Mouse (Mus musculus): Measurements from ENCODE around the gene Dnajc9. TPM values are rescaled to one million over a fixed set of nuclear protein-coding genes. Genes with fewer than 3 reads are reported as not detected.

Gene Dnajc9
- total RNA-seq, 1 experiment from 2014 or later = 261 TPM

DNA sequence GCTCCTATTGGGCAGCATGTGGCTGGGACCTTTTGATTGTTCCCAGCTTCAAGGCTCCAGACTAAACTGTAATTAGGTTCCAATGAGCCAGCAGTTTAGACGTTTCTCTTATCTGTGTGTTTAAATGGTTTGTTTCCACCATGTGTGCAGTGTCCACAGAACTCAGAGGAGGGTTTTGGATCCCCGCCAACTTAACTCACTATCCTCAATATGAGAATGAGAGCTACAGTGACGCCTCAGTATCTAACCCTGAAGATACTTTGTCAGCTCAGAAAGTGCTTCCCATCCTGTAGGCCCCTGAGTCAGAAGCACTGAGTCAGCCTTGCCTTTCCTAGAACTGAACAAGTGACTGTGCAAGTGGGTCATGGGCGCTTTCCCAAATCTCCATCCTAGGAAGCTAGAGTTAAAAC is 11.6 kb downstream of the Dnajc9 start:
- no peak for ATAC-seq (replicated peaks in 1 of 2; ENCODE audit: insufficient read depth in 1 of 2, low FRiP score in 2 of 2, low TSS enrichment in 1 of 2, low read depth in 1 of 2, poor library complexity in 2 of 2, severe bottlenecking in 2 of 2)

DNA sequence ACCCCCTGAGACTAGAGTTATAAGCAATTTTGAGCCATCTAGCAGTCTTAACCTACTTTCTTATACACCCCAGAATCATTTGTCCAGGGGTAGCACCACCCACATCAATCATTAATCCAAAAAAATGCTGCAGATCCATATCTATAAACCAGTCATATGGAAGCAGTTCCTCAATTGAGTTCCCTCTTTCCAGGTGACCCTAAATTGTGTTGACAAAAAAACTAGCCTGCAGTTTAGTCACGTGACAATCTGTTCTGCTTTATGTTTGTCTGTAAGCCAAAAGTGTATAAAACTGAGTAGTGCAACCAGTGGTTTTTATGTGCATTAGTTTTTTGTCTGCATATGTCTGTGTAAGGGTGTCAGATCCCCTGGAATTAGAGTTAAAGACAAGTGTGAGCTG is 16.9 kb downstream of the Dnajc9 start:
- no peak for ATAC-seq (replicated peaks in 1 of 2; ENCODE audit: insufficient read depth in 1 of 2, low FRiP score in 2 of 2, low TSS enrichment in 1 of 2, low read depth in 1 of 2, poor library complexity in 2 of 2, severe bottlenecking in 2 of 2)

DNA sequence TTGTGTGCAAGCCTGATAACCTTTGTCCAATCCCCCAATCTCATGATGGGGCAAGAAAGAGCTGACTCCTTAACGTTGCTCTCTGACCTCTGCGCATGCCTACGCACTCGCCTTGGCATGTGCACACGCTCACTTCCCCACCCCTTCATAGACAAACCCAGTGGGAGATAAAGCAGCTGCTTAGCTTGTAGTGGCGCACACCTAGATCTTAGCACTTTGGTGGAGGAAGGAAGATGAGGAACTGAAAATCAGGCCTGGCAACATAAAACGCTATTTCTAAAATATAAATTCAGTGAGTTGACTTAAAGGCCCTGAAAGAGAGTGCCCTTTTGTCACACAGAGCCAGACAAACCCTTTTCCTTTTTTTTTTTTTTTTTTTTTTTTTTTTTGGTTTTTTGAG is 17.9 kb downstream of the Dnajc9 start:
- no peak for ATAC-seq (replicated peaks in 1 of 2; ENCODE audit: insufficient read depth in 1 of 2, low FRiP score in 2 of 2, low TSS enrichment in 1 of 2, low read depth in 1 of 2, poor library complexity in 2 of 2, severe bottlenecking in 2 of 2)

DNA sequence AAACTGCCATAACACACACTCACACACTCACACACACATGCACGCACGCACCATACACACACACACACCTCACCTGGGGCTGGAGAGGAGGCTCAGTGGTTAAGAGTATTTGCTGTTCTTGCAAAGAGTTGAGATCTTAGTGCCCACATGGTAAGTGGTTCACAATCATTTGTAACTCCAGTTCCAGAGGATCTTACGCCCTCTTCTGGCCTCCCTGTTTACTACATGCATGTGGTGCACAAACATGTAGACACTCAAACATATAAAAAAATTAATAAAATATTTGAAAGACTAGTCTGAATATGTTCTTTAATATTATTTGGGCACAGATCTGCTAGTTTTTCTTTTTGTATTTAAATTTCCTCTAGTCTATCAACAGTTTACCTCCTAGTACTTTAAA is 20.4 kb downstream of the Dnajc9 start:
- no peak for ATAC-seq (replicated peaks in 1 of 2; ENCODE audit: insufficient read depth in 1 of 2, low FRiP score in 2 of 2, low TSS enrichment in 1 of 2, low read depth in 1 of 2, poor library complexity in 2 of 2, severe bottlenecking in 2 of 2)

DNA sequence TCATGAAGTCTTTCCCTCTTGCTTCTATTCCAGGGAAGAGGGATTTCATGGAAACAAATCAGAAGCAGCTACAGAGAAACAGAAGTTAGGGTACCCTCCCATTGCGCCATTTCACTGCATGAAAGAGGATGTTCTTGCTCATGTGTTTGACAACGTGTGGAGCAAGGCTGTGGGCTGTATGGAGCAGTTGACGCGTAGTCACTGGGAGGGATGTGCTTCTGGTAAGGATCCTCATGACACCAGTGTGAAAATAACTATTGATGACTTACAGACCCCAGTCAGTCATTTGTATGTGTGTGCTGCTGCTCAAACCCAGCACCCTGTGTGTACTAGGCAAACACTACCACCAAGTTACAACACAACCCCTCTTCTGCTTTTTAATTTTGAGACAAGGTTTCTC is 25.5 kb downstream of the Dnajc9 start:
- peak in 1 of 2 experiments; percentile 72; a peak in 1 of 4 replicates for ATAC-seq (replicated peaks in 1 of 2; ENCODE audit: insufficient read depth in 1 of 2, low FRiP score in 2 of 2, low TSS enrichment in 1 of 2, low read depth in 1 of 2, poor library complexity in 2 of 2, severe bottlenecking in 2 of 2)

DNA sequence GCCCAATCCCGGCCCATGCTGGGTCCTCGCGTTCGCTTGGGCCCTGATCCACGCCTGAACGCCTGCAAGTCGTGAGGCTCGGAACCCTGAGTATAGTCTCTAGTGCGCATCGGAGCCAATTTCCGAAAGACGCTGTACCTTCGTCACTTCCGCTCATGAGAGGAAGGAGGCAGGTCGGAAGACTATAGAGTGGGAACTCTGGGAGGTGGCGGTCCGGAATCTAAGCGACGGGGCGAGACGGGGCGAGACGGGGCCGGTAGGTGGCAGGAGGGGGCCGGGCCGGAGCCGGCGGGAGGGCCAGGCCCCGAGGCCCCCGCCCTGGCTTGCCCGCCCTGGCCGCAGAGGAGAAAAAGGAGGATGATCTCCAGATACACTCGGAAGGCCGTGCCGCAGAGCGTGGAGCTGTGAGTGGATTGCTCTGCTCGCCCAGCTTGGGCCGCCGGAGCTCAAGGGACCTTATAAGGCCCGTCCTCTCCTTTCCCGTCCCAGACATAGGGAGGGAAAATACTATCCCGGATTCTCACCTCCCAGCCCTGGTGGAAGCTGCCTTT is 40.6 kb downstream of the Dnajc9 start, which contains the start of the genes Ecd and Fam149b:
Gene Ecd (minus strand): TSS at position 131 of the 551 bp plus-strand sequence.
Gene Fam149b (plus strand): TSS at position 172 of the 551 bp plus-strand sequence.
- peak; percentile 98 for ATAC-seq (replicated peaks in 1 of 2; ENCODE audit: insufficient read depth in 1 of 2, low FRiP score in 2 of 2, low TSS enrichment in 1 of 2, low read depth in 1 of 2, poor library complexity in 2 of 2, severe bottlenecking in 2 of 2)

DNA sequence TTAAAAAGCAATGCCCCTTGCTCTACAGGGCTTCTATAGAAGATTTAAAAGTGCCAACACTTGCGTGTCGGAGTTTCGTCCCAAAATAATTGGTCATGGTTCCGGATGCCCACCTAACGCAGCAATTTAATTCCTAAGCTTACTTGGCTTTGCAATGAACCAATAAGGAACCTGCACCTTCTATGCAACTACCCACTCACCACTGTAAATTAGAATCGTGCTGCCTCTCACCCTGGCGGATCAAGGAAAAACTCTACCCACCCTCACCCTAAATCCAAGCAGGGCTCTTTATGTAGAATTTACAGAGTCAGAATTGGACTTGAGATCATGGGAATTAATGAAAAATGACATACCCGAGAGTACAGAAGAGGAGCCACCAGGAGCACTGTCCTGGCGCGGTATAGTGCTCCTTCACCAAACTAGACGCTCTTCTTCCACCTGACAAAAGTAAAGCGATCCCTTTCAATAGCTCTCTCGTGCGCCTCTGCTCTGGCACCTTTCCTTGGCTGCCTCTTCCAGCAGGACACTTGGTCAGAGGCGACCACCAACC is 41.2 kb downstream of the Dnajc9 start:
- peak; percentile 30 to 47; a peak in 2 of 4 replicates for ATAC-seq (replicated peaks in 1 of 2; ENCODE audit: insufficient read depth in 1 of 2, low FRiP score in 2 of 2, low TSS enrichment in 1 of 2, low read depth in 1 of 2, poor library complexity in 2 of 2, severe bottlenecking in 2 of 2)

DNA sequence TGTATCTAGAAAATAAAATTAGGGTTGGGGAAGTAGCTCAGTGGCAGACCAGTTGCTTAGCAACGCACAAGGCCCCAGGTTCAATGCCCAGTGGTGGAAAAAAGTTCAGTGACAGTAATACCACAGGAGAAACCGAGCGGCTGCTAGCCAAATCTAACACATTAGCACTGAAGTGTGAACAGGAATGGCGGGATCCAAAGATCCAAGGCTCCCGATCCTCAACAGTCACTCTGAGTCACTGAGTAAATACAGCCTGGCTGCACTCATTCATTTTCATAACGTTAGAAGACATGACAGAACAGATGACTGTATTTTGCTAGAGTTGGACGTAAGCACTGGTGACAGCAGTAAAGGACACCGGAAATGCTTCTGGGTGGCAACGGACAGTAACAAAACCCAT is 42.8 kb downstream of the Dnajc9 start:
- no peak for ATAC-seq (replicated peaks in 1 of 2; ENCODE audit: insufficient read depth in 1 of 2, low FRiP score in 2 of 2, low TSS enrichment in 1 of 2, low read depth in 1 of 2, poor library complexity in 2 of 2, severe bottlenecking in 2 of 2)

DNA sequence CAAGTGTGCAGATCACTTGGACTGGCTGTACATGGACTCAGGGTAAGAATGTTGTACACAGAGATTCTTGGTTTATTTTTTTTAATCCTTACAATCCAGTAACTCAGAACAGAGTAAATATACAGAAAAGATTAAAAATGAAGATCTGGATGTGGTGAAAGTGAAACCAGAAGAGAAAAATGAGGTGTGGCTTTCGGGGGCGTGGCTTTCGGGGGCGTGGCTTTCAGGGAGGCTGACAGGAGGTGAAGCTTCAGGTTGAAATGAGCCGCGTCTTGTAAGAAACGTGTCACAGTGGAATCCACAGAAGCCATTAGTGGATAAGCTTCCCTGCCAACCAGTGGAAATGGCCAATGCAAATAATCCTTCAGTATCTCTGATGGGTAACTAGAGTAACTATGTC is 47.8 kb downstream of the Dnajc9 start:
- no peak for ATAC-seq (replicated peaks in 1 of 2; ENCODE audit: insufficient read depth in 1 of 2, low FRiP score in 2 of 2, low TSS enrichment in 1 of 2, low read depth in 1 of 2, poor library complexity in 2 of 2, severe bottlenecking in 2 of 2)

DNA sequence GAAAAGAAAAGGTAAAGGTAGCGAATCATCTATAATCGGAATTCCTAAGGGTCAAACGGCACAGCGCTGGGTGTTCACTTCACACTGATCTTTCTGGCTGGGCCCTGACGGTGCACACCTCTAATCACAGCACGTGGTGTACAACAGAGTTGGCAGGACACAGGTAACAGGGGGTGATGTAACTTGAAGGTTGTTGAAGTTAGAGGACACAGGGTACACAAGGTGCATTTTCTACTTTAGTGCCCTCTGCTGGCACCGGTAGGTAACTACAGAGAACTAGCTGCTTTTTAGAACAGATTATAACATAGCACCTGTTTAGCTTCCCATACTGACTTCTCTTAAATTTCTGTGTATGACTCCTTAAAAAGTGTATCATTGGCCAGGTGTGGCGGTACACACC is 48.6 kb downstream of the Dnajc9 start:
- ATAC-seq (replicated peaks in 1 of 2; ENCODE audit: insufficient read depth in 1 of 2, low FRiP score in 2 of 2, low TSS enrichment in 1 of 2, low read depth in 1 of 2, poor library complexity in 2 of 2, severe bottlenecking in 2 of 2) = peak in 1 of 2 experiments; percentile 58; a peak in 1 of 4 replicates

DNA sequence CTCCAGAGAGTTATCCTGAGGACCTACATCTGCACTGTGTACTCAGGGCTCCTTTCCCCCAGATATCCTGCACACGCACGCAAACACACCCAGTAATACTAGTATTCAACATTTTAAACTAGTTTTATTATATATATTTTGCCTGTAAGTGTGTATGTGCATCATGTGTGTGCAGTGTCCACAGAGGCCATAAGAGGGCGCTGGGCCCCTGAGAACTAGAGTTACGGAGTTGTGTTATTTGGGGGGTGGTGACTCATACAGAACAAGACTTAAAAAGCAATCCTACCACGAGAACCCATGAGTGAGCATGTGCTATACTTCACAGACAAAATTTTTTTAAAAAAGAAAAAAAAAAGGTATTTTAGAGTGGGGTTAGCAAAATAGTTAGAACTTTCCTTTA is 49.3 kb downstream of the Dnajc9 start:
- ATAC-seq (replicated peaks in 1 of 2; ENCODE audit: insufficient read depth in 1 of 2, low FRiP score in 2 of 2, low TSS enrichment in 1 of 2, low read depth in 1 of 2, poor library complexity in 2 of 2, severe bottlenecking in 2 of 2) = no peak

Other genes starting within 250 kb of the Dnajc9 start
- 18.8 and 23.6 TPM in 2 replicates for gene Kcnk5, start 207.1 kb downstream of the Dnajc9 start, total RNA-seq (2017)
- not detected in 2 replicates for gene Kcnk16, start 119.7 kb downstream of the Dnajc9 start, total RNA-seq (2017)
- gene Nudt13, start 94.2 kb downstream of the Dnajc9 start, total RNA-seq (2017) = 10.2 and 24.5 TPM in 2 replicates
- 59.0 and 79.5 TPM in 2 replicates for gene Ecd, start 40.8 kb downstream of the Dnajc9 start, total RNA-seq (2017)
- 39.9 and 58.2 TPM in 2 replicates for gene Fam149b, start 40.7 kb downstream of the Dnajc9 start, total RNA-seq (2017)
- gene Mrps16, start 4.7 kb upstream of the Dnajc9 start, total RNA-seq (2017) = 28.2 and 43.8 TPM in 2 replicates
- gene Cfap70, start 63.3 kb upstream of the Dnajc9 start, total RNA-seq (2017) = 1.0 TPM in 1 of 2 replicates, not detected in the other
- gene Anxa7, start 91.2 kb upstream of the Dnajc9 start, total RNA-seq (2017) = 70.9 and 80.2 TPM in 2 replicates
- gene Mss51, start 108.0 kb upstream of the Dnajc9 start, total RNA-seq (2017) = 1.4 TPM in 1 of 2 replicates, not detected in the other
- gene Ppp3cb, start 157.7 kb upstream of the Dnajc9 start, total RNA-seq (2017) = 66.5 and 74.9 TPM in 2 replicates